ENCODE assay signal across 9 mouse cellular contexts in genomic region chr17:48110547-48111287, GRCm38 (mm10). TPM values are rescaled to one million over a fixed set of nuclear protein-coding genes. Genes with fewer than 3 reads are reported as not detected.
A peak's percentile ranks its signal among the peaks of the same experiment; 100 is the strongest.
DNase-seq lines count a peak whose midpoint lies in the region; ATAC-seq and TF ChIP-seq lines count a peak whose summit lies in the region.
"Had no signal": no experiment of that assay in that cellular context is flagged by ENCODE, and none has a peak within 500 bp of the region (broad histone marks: within the 10 kb centered on the region; RNA-seq: fewer than 3 reads in every experiment).

No protein-coding gene starts in this region.

- ATAC-seq in forebrain, postnatal 0 days, result peak; percentile 60
- ATAC-seq in monocyte, adult 5-6 weeks (replicated peaks; ENCODE audit: insufficient number of reproducible peaks, low FRiP score, low TSS enrichment, poor library complexity, severe bottlenecking), result peak; percentile 55; the same call in 1 of the 2 replicates

- DNase-seq in cerebellum, adult 18-20 months, result peak; percentile 5 to 22
- no peak for DNase-seq in cerebellum, adult 8-10 months
- peak; percentile 42 for DNase-seq in layer of hippocampus, adult 11-12 months (ENCODE audit: low spot score)
- no peak for DNase-seq in layer of hippocampus, adult 9-11 months
- peak; percentile 52 for DNase-seq in MEL-GATA-1-ER (ENCODE audit: extremely low read depth, low read depth)
- DNase-seq in forebrain, postnatal 0 days, result no peak
- no peak for DNase-seq in Muller cell, postnatal 12 days (ENCODE audit: inconsistent ontology term)

- H3K27me3 ChIP-seq in forebrain, postnatal 0 days (ENCODE audit: insufficient read depth, low read length), result no peaks in the 10 kb centered on the region

- no peaks in the 10 kb centered on the region for H3K36me3 ChIP-seq in forebrain, postnatal 0 days (ENCODE audit: insufficient read depth)

- no peak overlapping the region for H3K9ac ChIP-seq in forebrain, postnatal 0 days

- no peaks in the 10 kb centered on the region for H3K9me3 ChIP-seq in forebrain, postnatal 0 days (ENCODE audit: low read length)

- H3K4me2 ChIP-seq in forebrain, postnatal 0 days (ENCODE audit: low read depth), result no peak overlapping the region

- 40% methylated on average over 8 of the region's 8 CpGs for WGBS in forebrain, postnatal 0 days

- no peaks in the 10 kb centered on the region for H3K4me1 ChIP-seq in forebrain, postnatal 0 days (ENCODE audit: insufficient read depth)

- TF ChIP-seq CTCF in forebrain, postnatal 0 days (IDR thresholded peaks at IDR 0.05; ENCODE audit: low read depth), result peak; percentile 64

- no peak overlapping the region for H3K4me3 ChIP-seq in forebrain, postnatal 0 days (ENCODE audit: low read depth, low read length)

- H3K27ac ChIP-seq in forebrain, postnatal 0 days (ENCODE audit: low read depth, low read length), result no peak overlapping the region

RNA-seq across cellular contexts. Expression of gene 1700067P10Rik, which starts 21.6 kb away (rescaled TPM):
- total RNA-seq in forebrain, postnatal 0 days (2014; rRNA removed), result not detected in 2 replicates
- polyA plus RNA-seq in forebrain, postnatal 0 days (2015; fragmentation: Nextera tagmentation; extraction: Ambion mirVana), result not detected in 2 replicates
- total RNA-seq in monocyte, adult 5-6 weeks (2017), result not detected in 3 replicates
- total RNA-seq: heart, adult 18-20 months had no signal

RNA-seq across cellular contexts. Expression of gene 9830107B12Rik, which starts 35.4 kb away (rescaled TPM):
- total RNA-seq in forebrain, postnatal 0 days (2014; rRNA removed), result not detected in 2 replicates
- not detected in 2 replicates for polyA plus RNA-seq in forebrain, postnatal 0 days (2015; fragmentation: Nextera tagmentation; extraction: Ambion mirVana)
- total RNA-seq in monocyte, adult 5-6 weeks (2017), result 1.1 to 8.9 TPM (median 6.9 TPM) in 3 replicates
- total RNA-seq: heart, adult 18-20 months had no signal

RNA-seq across cellular contexts. Expression of gene A530064D06Rik, which starts 56.4 kb away (rescaled TPM):
- not detected in 2 replicates for total RNA-seq in forebrain, postnatal 0 days (2014; rRNA removed)
- not detected in 2 replicates for polyA plus RNA-seq in forebrain, postnatal 0 days (2015; fragmentation: Nextera tagmentation; extraction: Ambion mirVana)
- 13.9 to 32.4 TPM (median 28.1 TPM) in 3 replicates for total RNA-seq in monocyte, adult 5-6 weeks (2017)
- total RNA-seq: heart, adult 18-20 months had no signal

Comparison
In these comparisons a context has a peak if more than half of its experiments do, and no peak if none do; other contexts are left out.
1. DNase-seq: peak in cerebellum, adult 18-20 months (2 of 2), layer of hippocampus, adult 11-12 months (single experiment) and MEL-GATA-1-ER (single experiment); none in cerebellum, adult 8-10 months (single experiment), layer of hippocampus, adult 9-11 months (single experiment), forebrain, postnatal 0 days (single experiment) and Muller cell, postnatal 12 days (single experiment).
2. RNA of gene A530064D06Rik, which starts 56.4 kb away (total RNA-seq): 13.9 to 32.4 TPM in monocyte, adult 5-6 weeks; not detected in forebrain, postnatal 0 days; every median in the first group is over 10 times any median in the second.